10 mouse cellular contexts compared by ENCODE assay signal in the genomic region with DNA sequence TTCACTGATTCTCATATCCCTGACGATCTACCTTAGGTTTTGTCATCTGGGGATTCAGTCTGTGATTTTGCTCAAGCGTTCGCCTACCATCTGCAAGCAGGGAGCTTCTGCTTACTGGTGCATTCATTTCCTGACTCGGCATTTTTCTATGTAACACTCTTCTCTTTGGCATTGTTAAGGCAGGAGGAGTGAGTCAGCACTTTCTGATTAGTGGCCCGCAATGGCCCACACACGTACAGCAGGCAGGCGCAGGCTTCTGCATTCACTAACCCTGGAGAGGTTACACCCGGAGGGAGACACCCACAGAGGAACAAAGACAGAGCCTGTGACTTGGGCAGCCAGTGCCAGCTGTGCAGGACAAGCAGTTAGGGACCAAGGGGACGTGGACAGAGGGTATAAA. TPM values are rescaled to one million over a fixed set of nuclear protein-coding genes. Genes with fewer than 3 reads are reported as not detected.
DNase-seq lines count a peak whose midpoint lies in the region; ATAC-seq lines count a peak whose summit lies in the region.
"Had no signal": no experiment of that assay in that cellular context is flagged by ENCODE, and none has a peak within 500 bp of the region (broad histone marks: within the 10 kb centered on the region; RNA-seq: fewer than 3 reads in every experiment).

No protein-coding gene starts in this region.

- 25% methylated on average over 9 of the region's 9 CpGs for WGBS in liver, embryonic 15.5 days (ENCODE audit: insufficient replicate concordance)

- no peak overlapping the region for H3K4me3 ChIP-seq in liver, embryonic 15.5 days (replicated peaks)
- H3K4me3 ChIP-seq: erythroblast, embryonic 14.5 days had no signal

- H3K4me2 ChIP-seq in liver, embryonic 15.5 days: peak overlapping the region; percentile 41

- peaks cover 28% of the 10 kb centered on the region for H3K4me1 ChIP-seq in liver, embryonic 15.5 days (replicated peaks)

- H3K27me3 ChIP-seq in liver, embryonic 15.5 days: no peaks in the 10 kb centered on the region

- H3K9ac ChIP-seq in liver, embryonic 15.5 days: no peak overlapping the region

- peak; percentile 14 for DNase-seq in ovary, adult 18-20 months (ENCODE audit: low spot score)
- DNase-seq in ovary, postnatal 36 days (ENCODE audit: low spot score): no peak
- peak; percentile 74 for DNase-seq in c-Kit-positive CD71-positive TER-119-positive erythroid progenitor cells, embryonic 14.5 days (ENCODE audit: low spot score)
- peak; percentile 34 to 41 for DNase-seq in heart, postnatal 10 days
- no peak for DNase-seq in ovary, postnatal 10 days (ENCODE audit: low spot score)
- no peak for DNase-seq in thymus, postnatal 25 days
- DNase-seq in gastrocnemius, postnatal 25 days: no peak

- intact Hi-C loops in heart, postnatal 10 days (cut with DNase I): no loop called here

- peak overlapping the region; percentile 67 for H3K27ac ChIP-seq in liver, embryonic 15.5 days (replicated peaks)
- H3K27ac ChIP-seq: macrophage had no signal

- ATAC-seq in liver, embryonic 15.5 days (ENCODE audit: insufficient read depth): peak; percentile 83

- no peaks in the 10 kb centered on the region for H3K9me3 ChIP-seq in liver, embryonic 15.5 days (replicated peaks)

- H3K36me3 ChIP-seq in liver, embryonic 15.5 days (replicated peaks): peaks cover 6% of the 10 kb centered on the region

RNA-seq across cellular contexts. Expression of gene Polr3g, which starts 19.2 kb away (rescaled TPM):
- total RNA-seq in heart, postnatal 10 days (2021): 1 to 10 TPM; 1.8 to 3.5 TPM
- 7.8 and 10.0 TPM in 2 replicates for polyA plus RNA-seq in liver, embryonic 15.5 days (2015; fragmentation: Nextera tagmentation; extraction: Ambion mirVana)
- 1 to 10 TPM; 1.4 TPM for total RNA-seq in gastrocnemius, postnatal 25 days (2021)

RNA-seq across cellular contexts. Expression of gene Mblac2, which starts 19.5 kb away (rescaled TPM):
- total RNA-seq in heart, postnatal 10 days (2021): 1 to 10 TPM; 2.6 to 4.6 TPM
- 3.4 and 3.7 TPM in 2 replicates for polyA plus RNA-seq in liver, embryonic 15.5 days (2015; fragmentation: Nextera tagmentation; extraction: Ambion mirVana)
- 1 to 10 TPM; 1.5 to 2.1 TPM for total RNA-seq in gastrocnemius, postnatal 25 days (2021)
- polyA plus RNA-seq: erythroblast, embryonic 14.5 days had no signal

RNA-seq across cellular contexts. Expression of gene Lysmd3, which starts 34.1 kb away (rescaled TPM):
- 10 to 100 TPM; 13.2 to 14.0 TPM for total RNA-seq in heart, postnatal 10 days (2021)
- 16.0 and 18.6 TPM in 2 replicates for polyA plus RNA-seq in liver, embryonic 15.5 days (2015; fragmentation: Nextera tagmentation; extraction: Ambion mirVana)
- 1 to 10 TPM; 6.1 to 9.8 TPM for total RNA-seq in gastrocnemius, postnatal 25 days (2021)

RNA-seq across cellular contexts. Expression of gene Adgrv1, which starts 58.7 kb away (rescaled TPM):
- under 1 TPM; 0.74 to 0.96 TPM for total RNA-seq in heart, postnatal 10 days (2021)
- polyA plus RNA-seq in liver, embryonic 15.5 days (2015; fragmentation: Nextera tagmentation; extraction: Ambion mirVana): 0.10 and 0.12 TPM in 2 replicates
- under 1 TPM in 1 of 2 experiments, not detected in 1; 0.19 TPM for total RNA-seq in gastrocnemius, postnatal 25 days (2021)
- polyA plus RNA-seq: macrophage had no signal

Comparison
In these comparisons a context has a peak if more than half of its experiments do, and no peak if none do; other contexts are left out.
1. DNase-seq: peak in ovary, adult 18-20 months (single experiment), c-Kit-positive CD71-positive TER-119-positive erythroid progenitor cells, embryonic 14.5 days (single experiment) and heart, postnatal 10 days (2 of 2); none in ovary, postnatal 36 days (single experiment), ovary, postnatal 10 days (single experiment), thymus, postnatal 25 days (single experiment) and gastrocnemius, postnatal 25 days (single experiment).